Mouse (Mus musculus) heart, postnatal 10 days (tissue): ENCODE measurements around the gene Ptges3. TPM values are rescaled to one million over a fixed set of nuclear protein-coding genes. Genes with fewer than 3 reads are reported as not detected.
A peak's percentile ranks its signal among the peaks of the same experiment; 100 is the strongest.
"Not testable (repeated sequence)": the region's sequence is repeated elsewhere in the genome, so short reads cannot be mapped to it uniquely, and the experiment has no call there.

Experiments used
- DNase-seq, 2 experiments: peaks; one replicate each; pipeline ENCODE4 v3.0.0; 2021
- intact Hi-C: fragments of 180-260 bp; cut with DNase I; formaldehyde crosslinking; loops from one replicate; pipeline ENCODE4 v1.15.1; 2025
- total RNA-seq, 2 experiments: library from RNA; stranded (reverse); gene quantifications; 2 replicates each; pipeline ENCODE4 v1.2.3; 2021

The Ptges3 gene
- total RNA-seq, 2 experiments from 2014 or later, result 91.9 to 99.8 TPM

GRCm38 (mm10) chr10:128053001-128053400 lies 5.8 kb upstream of the Ptges3 start:
- intact Hi-C loops, result no loop called here
- DNase-seq, result no peak

GRCm38 (mm10) chr10:128058184-128058583 lies 570 bp upstream of the Ptges3 start:
- intact Hi-C loops, result loop anchor here (2.0 kb wide), 1 partner anchor 23 kb away; the partner anchor contains the start of gene Naca
- no peak for DNase-seq

GRCm38 (mm10) chr10:128059207-128059981 lies 640 bp downstream of the Ptges3 start:
- intact Hi-C loops, result loop anchor here (2.0 kb wide), 1 partner anchor 25 kb away; the partner anchor contains the start of gene Naca
- DNase-seq, result peak in 1 of 2 experiments; percentile 65

- intact Hi-C loops, result loop anchor here (2.0 kb wide), 1 partner anchor 20 kb away; no protein-coding TSS in a partner anchor
- no peak for DNase-seq
Observed at GRCm38 (mm10) chr10:128061109-128061508, 2.4 kb downstream of the Ptges3 start.

GRCm38 (mm10) chr10:128062221-128062989 lies 3.7 kb downstream of the Ptges3 start:
- DNase-seq, result no peak
- intact Hi-C loops, result no loop called here

- intact Hi-C loops, result no loop called here
- DNase-seq, result no peak
Observed at GRCm38 (mm10) chr10:128066072-128066471, 7.3 kb downstream of the Ptges3 start.

- intact Hi-C loops, result no loop called here
- no peak for DNase-seq
Observed at GRCm38 (mm10) chr10:128069201-128069600, 10.4 kb downstream of the Ptges3 start.

GRCm38 (mm10) chr10:128070432-128070831 lies 11.7 kb downstream of the Ptges3 start:
- DNase-seq, intact Hi-C loops: not testable (repeated sequence)

GRCm38 (mm10) chr10:128078269-128078668 lies 19.5 kb downstream of the Ptges3 start:
- DNase-seq, intact Hi-C loops: not testable (repeated sequence)

GRCm38 (mm10) chr10:128080496-128080895 lies 21.7 kb downstream of the Ptges3 start:
- intact Hi-C loops, result loop anchor here (2.0 kb wide), 1 partner anchor 20 kb away; no protein-coding TSS in a partner anchor
- DNase-seq, result no peak

GRCm38 (mm10) chr10:128081807-128082476 lies 23.2 kb downstream of the Ptges3 start:
- peak in 1 of 2 experiments; percentile 43 for DNase-seq
- intact Hi-C loops, result loop anchor here (2.0 kb wide), 1 partner anchor 21 kb away; no protein-coding TSS in a partner anchor

- DNase-seq, result no peak
- intact Hi-C loops, result no loop called here
Observed at GRCm38 (mm10) chr10:128082477-128082808, 23.7 kb downstream of the Ptges3 start.

- intact Hi-C loops, result no loop called here
- DNase-seq, result peak; percentile 99 to 100
Observed at GRCm38 (mm10) chr10:128082880-128083421, 24.2 kb downstream of the Ptges3 start, which contains the start of gene Atp5b. Atp5b (plus strand) TSS chr10:128083273.

GRCm38 (mm10) chr10:128083688-128084087 lies 24.9 kb downstream of the Ptges3 start:
- intact Hi-C loops, result loop anchor here (2.0 kb wide), 1 partner anchor 45 kb away; no protein-coding TSS in a partner anchor
- DNase-seq, result peak in 1 of 2 experiments; percentile 55

- DNase-seq, result peak in 1 of 2 experiments; percentile 31
- intact Hi-C loops, result loop anchor here (2.0 kb wide), 1 partner anchor 45 kb away; no protein-coding TSS in a partner anchor
Observed at GRCm38 (mm10) chr10:128084160-128084559, 25.4 kb downstream of the Ptges3 start.

- peak in 1 of 2 experiments; percentile 49 for DNase-seq
- intact Hi-C loops, result no loop called here
Observed at GRCm38 (mm10) chr10:128086391-128086790, 27.6 kb downstream of the Ptges3 start.

- intact Hi-C loops, result not testable (repeated sequence)
- peak in 1 of 2 experiments; percentile 36 for DNase-seq
Observed at GRCm38 (mm10) chr10:128087216-128087615, 28.5 kb downstream of the Ptges3 start.

- DNase-seq, result no peak
- intact Hi-C loops, result no loop called here
Observed at GRCm38 (mm10) chr10:128088181-128088580, 29.4 kb downstream of the Ptges3 start.

GRCm38 (mm10) chr10:128089842-128090241 lies 31.1 kb downstream of the Ptges3 start:
- no peak for DNase-seq
- intact Hi-C loops, result loop anchor here (2.0 kb wide), 1 partner anchor 97 kb away; no protein-coding TSS in a partner anchor
